Mouse (Mus musculus) lung, adult 2 months (tissue): ENCODE results near the gene Fgfbp3. TPM values are rescaled to one million over a fixed set of nuclear protein-coding genes. Genes with fewer than 3 reads are reported as not detected.
"Not testable (repeated sequence)": the region's sequence is repeated elsewhere in the genome, so short reads cannot be mapped to it uniquely, and the experiment has no call there.

Experiments
- DNase-seq: peaks from one replicate; pipeline ENCODE4 v3.0.0; 2022
- H3K4me1 ChIP-seq: fragments of 200-500 bp; 2 replicates; pipeline ENCODE4 v1.6.1; 2011; ENCODE audit warnings: low read length; ENCODE audit not compliant: control insufficient read depth, insufficient read depth
- H3K4me3 ChIP-seq: fragments of 200-500 bp; replicated peaks from 2 replicates; pipeline ENCODE3; 2011; ENCODE audit warnings: low read depth, mild to moderate bottlenecking, control low read depth, low read length; ENCODE audit errors: extremely low read depth
- CTCF ChIP-seq: fragments of 200-500 bp; IDR thresholded peaks from 2 replicates; pipeline ENCODE4 v1.5.1; 2011; ENCODE audit warnings: mild to moderate bottlenecking, low read length, control low read depth; ENCODE audit not compliant: insufficient read depth
- POLR2A ChIP-seq: fragments of 200-500 bp; IDR thresholded peaks from 2 replicates; pipeline ENCODE4 v1.6.1; 2011; ENCODE audit warnings: low read depth, mild to moderate bottlenecking, control low read depth, low read length, borderline replicate concordance; ENCODE audit errors: extremely low read depth
- WGBS: fragments of 180-500 bp; shearing (Covaris S2); methylation state at CpG from one replicate; pipeline ENCODE4 v1.1.7; 2018; 5-methylcytosine and 5-hydroxymethylcytosine counted together
- polyA plus RNA-seq: library from polyadenylated mRNA; depleted of rRNA; stranded (reverse); fragments of >200 nt; gene quantifications from 2 replicates; pipeline ENCODE4 v1.2.3, GENCODE M21; 2012; rRNA removed

The Fgfbp3 gene
- 5.5 and 11.0 TPM in 2 replicates for polyA plus RNA-seq

DNA sequence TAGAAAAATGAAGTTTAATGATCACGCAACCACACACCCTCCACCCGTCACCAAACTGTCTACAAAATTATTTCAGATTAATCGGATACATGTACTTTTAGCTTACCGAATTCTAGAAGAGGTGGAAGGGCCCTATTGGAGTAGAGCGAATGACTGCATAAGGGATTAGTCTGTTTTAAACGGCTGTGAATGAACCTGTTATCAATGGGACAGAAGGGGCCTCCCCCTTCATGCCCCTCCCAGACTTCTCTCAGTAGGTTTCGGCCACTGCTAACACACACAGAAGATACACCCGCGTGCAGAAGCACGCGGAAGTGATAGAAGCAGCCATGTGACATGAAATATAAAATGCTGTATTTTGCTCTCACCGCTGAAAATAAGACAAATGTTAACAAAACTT is at the start of gene Fgfbp3:
Gene Fgfbp3 (minus strand): TSS at position 150 of the 400 bp plus-strand sequence.
- no peak for DNase-seq
- TF ChIP-seq POLR2A (no peak), CTCF (no peak)
- Histone ChIP-seq H3K4me3 (peak within 1 kb of the TSS; percentile 84), H3K4me1 (no peaks in the 10 kb centered on the region; the same call in 1 of the 2 replicates)
- WGBS: 18% methylated on average over 12 of the region's 12 CpGs

GRCm38 (mm10) chr19:36962544-36963260 is 43.3 kb upstream of the Fgfbp3 start:
- WGBS: 90% methylated on average over 6 of the region's 6 CpGs
- DNase-seq, H3K4me1 ChIP-seq, H3K4me3 ChIP-seq: not testable (repeated sequence)

DNA sequence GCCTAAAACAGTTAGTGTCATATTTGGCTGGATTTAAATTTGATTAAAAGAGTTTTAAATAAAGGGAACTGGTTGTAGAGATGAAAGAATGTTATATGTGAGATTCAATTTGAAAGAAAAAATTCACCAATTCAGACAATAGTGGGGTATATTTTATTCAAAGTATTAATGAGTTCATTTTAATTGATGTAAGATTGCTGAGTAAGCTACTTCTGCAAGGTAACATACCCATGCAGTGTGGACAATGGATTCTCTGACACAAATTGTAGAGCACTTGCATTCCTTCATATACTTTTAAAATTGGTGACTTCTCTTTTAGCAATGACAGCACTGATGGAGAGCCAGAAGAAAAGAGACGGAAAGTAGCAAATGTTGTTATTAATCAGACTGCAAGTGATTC is 41.9 kb upstream of the Fgfbp3 start:
- Histone ChIP-seq H3K4me1 (no peaks in the 10 kb centered on the region), H3K4me3 (no peak overlapping the region)
- no peak for DNase-seq
- WGBS: 92% methylated on average over 1 of the region's 1 CpGs
- TF ChIP-seq POLR2A (no peak), CTCF (no peak)

DNA sequence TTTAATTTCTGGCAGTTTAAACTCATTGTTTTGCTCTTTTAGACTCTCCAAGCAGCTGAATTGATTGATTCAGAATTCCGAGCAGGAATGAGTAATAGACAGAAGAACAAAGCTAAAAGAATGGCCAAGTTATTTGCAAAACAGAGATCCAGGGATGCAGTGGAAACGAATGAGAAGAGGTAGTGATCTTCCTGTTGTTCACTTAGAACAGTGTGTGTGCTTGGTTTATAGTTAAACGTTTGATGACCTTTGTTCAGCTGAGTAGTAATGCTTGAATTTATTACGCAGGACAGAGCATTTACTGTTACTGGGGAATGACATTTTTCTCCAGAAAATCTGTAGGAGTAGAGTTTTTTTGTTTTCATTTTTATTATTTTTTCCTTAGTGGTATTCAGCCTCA is 38.9 kb upstream of the Fgfbp3 start:
- WGBS: 82% methylated on average over 4 of the region's 4 CpGs
- DNase-seq: no peak
- TF ChIP-seq POLR2A (no peak), CTCF (no peak)
- no peak overlapping the region for H3K4me3 ChIP-seq
- no peaks in the 10 kb centered on the region for H3K4me1 ChIP-seq

DNA sequence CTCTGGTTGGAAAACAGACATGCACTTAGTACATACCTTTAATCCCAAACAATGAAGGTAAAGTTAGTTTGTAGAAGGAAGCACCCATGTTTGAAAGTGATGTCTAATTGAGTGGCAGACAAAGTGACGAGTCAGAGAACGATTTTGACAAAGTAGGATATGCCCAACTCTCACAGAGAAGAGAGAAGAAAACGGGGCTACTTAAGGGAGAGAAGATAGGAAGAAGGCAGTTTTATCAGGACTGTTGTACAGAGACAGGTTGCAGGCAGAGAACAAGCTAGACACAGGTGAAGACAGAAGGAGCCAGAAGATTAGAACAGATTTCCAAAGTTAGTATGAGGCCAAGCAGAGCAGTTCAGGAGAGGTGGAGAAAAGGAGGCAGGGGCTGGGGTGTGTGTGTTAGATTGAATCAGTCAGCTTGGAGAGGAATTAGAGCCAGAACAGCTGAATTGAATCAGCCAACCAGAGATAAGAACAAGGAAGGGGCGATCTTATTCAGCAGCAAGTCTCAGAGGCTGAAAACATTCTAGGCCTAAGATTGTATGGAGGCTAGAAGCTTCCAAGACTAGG is 34.3 kb upstream of the Fgfbp3 start:
- no peaks in the 10 kb centered on the region for H3K4me1 ChIP-seq
- WGBS: 61% methylated on average over 4 of the region's 4 CpGs
- no peak for TF ChIP-seq CTCF
- no peak for TF ChIP-seq POLR2A
- DNase-seq: no peak
- H3K4me3 ChIP-seq: no peak overlapping the region

GRCm38 (mm10) chr19:36940064-36940463 is 20.6 kb upstream of the Fgfbp3 start:
- H3K4me3 ChIP-seq: no peak overlapping the region

GRCm38 (mm10) chr19:36938008-36938407 is 18.6 kb upstream of the Fgfbp3 start:
- no peak overlapping the region for H3K4me3 ChIP-seq
- H3K4me1 ChIP-seq: peaks cover 5% of the 10 kb centered on the region
- no peak for TF ChIP-seq CTCF
- TF ChIP-seq POLR2A: no peak
- peak; percentile 20 for DNase-seq

More at GRCm38 (mm10) chr19:36940064-36940463, 20.6 kb upstream of the Fgfbp3 start:
- TF ChIP-seq CTCF: no peak
- no peak for TF ChIP-seq POLR2A
- 81% methylated on average over 1 of the region's 1 CpGs for WGBS
- peaks cover 5% of the 10 kb centered on the region for H3K4me1 ChIP-seq
- no peak for DNase-seq

DNA sequence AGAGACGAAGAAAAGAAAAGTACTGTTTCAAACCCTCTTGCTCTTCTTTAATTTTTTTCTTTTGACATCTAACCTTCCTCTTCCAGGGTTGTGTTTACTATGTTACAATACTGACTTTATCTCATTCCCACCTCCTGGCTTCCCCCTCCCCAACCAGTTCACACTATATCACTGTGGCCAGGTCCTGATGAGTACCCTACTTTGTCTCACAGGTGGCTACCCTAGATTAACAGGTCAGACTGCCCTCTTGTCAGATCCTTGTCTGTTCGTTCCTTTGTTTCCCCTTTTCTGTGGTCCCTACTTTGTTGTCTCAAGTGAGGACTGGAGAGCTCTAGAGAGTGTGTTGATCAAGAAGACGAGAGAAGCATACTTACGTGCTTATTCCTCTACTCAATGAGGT is 16.9 kb upstream of the Fgfbp3 start:
- no peak for TF ChIP-seq POLR2A
- H3K4me3 ChIP-seq: no peak overlapping the region
- DNase-seq: no peak
- 54% methylated on average over 4 of the region's 4 CpGs for WGBS
- H3K4me1 ChIP-seq: peaks cover 5% of the 10 kb centered on the region

DNA sequence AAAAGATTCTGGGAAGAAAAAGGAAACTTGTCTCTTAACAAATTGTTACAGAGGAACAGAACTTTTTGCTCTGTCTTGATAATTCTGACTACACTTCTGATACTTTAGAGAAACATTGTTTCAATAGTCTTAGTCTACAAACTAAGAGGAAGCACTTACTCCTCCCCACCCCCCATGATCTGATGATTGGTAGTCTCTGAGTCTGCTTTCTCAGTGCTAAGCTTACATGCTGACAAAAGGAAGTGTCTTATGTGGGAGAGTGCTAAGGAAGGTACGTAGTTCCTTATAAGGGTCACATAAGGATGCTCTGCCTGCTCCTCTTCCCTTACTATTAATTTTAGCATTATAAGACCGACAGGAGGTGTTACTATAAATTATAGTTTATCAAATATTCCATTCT is 13.2 kb upstream of the Fgfbp3 start:
- DNase-seq: no peak
- no peak for TF ChIP-seq CTCF
- no peak for TF ChIP-seq POLR2A
- WGBS: 57% methylated on average over 2 of the region's 2 CpGs
- H3K4me3 ChIP-seq: no peak overlapping the region
- H3K4me1 ChIP-seq: peaks cover 7% of the 10 kb centered on the region

DNA sequence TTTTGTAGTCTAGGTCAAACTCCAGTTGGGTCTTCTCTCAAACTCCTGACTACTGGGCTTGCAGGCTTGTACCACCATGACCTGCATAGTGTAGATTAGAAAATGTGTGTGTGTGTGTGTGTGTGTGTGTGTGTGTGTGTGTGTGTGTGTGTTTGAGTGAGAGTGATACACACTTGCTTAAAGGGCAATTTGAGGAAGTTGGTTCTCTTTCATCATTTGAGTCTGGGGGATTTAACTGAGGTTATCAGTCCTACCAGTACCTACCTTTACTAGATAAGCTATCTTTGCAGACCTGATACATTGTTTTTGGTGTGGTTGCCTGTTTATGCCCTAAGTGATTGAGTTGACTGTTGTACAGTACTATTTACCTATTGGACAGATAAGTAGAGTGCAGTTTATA is 12.7 kb upstream of the Fgfbp3 start:
- Histone ChIP-seq H3K4me3 (no peak overlapping the region), H3K4me1 (peaks cover 7% of the 10 kb centered on the region)
- DNase-seq: no peak
- TF ChIP-seq POLR2A (no peak), CTCF (no peak)
